Mouse (Mus musculus) liver, embryonic 14.5 days (tissue): ENCODE measurements at regions not wholly inside any gene's neighbourhood (a gene's known extent, or its start where the extent isn't known, plus 50 kb on each side); places are given as distances from the start of the nearest gene placed in this dataset.

Experiments used
- ATAC-seq: fragments of 200-750 bp; cut with Nextera tagmentation; 2 replicates; pipeline ENCODE4 v1.8.0; 2017; ENCODE audit warnings: moderate number of reproducible peaks, mild to moderate bottlenecking, moderate library complexity; ENCODE audit not compliant: insufficient read depth
- DNase-seq, 3 experiments: peaks; one replicate each; pipeline ENCODE4 v3.0.0-alpha.2; 2012 to 2013; ENCODE audit warnings: low read depth in 3 of 3, low spot score in 3 of 3
- H3K27ac ChIP-seq: fragments of 300-500 bp; sonication (generic); 2 replicates; pipeline ENCODE4 v1.5.1; 2014; ENCODE audit warnings: moderate library complexity, mild to moderate bottlenecking, control low read depth, inconsistent platforms
- H3K27me3 ChIP-seq: fragments of 300-500 bp; sonication (generic); 2 replicates; pipeline ENCODE4 v1.6.1; 2014; ENCODE audit warnings: mild to moderate bottlenecking, low read length, moderate library complexity; ENCODE audit not compliant: control insufficient read depth, insufficient read depth
- H3K36me3 ChIP-seq: fragments of 300-500 bp; sonication (generic); replicated peaks from 2 replicates; pipeline ENCODE4 v1.6.1; 2014; ENCODE audit warnings: low read depth; ENCODE audit not compliant: control insufficient read depth, insufficient read depth
- H3K4me1 ChIP-seq, 2 experiments: fragments of 200-500 bp in 1 of 2; fragments of 300-500 bp in 1 of 2; sonication (generic) in 1 of 2; replicated peaks; 2 replicates each; pipeline ENCODE4 v1.6.1; 2012 to 2014; ENCODE audit warnings: antibody characterized with exemption in 1 of 2, inconsistent platforms in 1 of 2, low read length in 1 of 2; ENCODE audit not compliant: control insufficient read depth in 2 of 2, insufficient read depth in 2 of 2
- H3K4me2 ChIP-seq: fragments of 300-500 bp; sonication (generic); 2 replicates; pipeline ENCODE4 v1.6.1; 2014; ENCODE audit warnings: low read depth, mild to moderate bottlenecking, control low read depth, moderate library complexity
- H3K4me3 ChIP-seq, 2 experiments: fragments of 200-500 bp in 1 of 2; fragments of 300-500 bp in 1 of 2; sonication (generic) in 1 of 2; 2 replicates each; pipeline ENCODE4 v1.5.1; 2012 to 2014; ENCODE audit warnings: low read depth in 2 of 2, low read length in 2 of 2, mild to moderate bottlenecking in 2 of 2, control low read depth in 1 of 2, inconsistent platforms in 1 of 2, moderate library complexity in 1 of 2; ENCODE audit not compliant: insufficient read depth in 1 of 2
- H3K9ac ChIP-seq: fragments of 300-500 bp; sonication (generic); replicated peaks from 2 replicates; pipeline ENCODE4 v1.6.1; 2014; ENCODE audit warnings: mild to moderate bottlenecking, control low read depth, moderate library complexity
- H3K9me3 ChIP-seq: fragments of 300-500 bp; sonication (generic); 2 replicates; pipeline ENCODE4 v1.6.1; 2016; ENCODE audit warnings: low read length, mixed read lengths; ENCODE audit not compliant: control insufficient read depth
- CTCF ChIP-seq: IDR thresholded peaks from 2 replicates; pipeline ENCODE4 v1.5.1; 2016; ENCODE audit warnings: antibody characterized with exemption, low read depth, control low read depth
- EP300 ChIP-seq: IDR thresholded peaks from 2 replicates; pipeline ENCODE4 v1.6.1; 2016; ENCODE audit warnings: antibody characterized with exemption, low read depth
- WGBS: fragments of 180-500 bp; shearing (Covaris S2); extraction: QIAGEN DNeasy Blood & Tissue Kit; methylation state at CpG from one replicate; pipeline ENCODE4 v1.1.7; 2014; ENCODE audit not compliant: insufficient replicate concordance; 5-methylcytosine and 5-hydroxymethylcytosine counted together

DNA sequence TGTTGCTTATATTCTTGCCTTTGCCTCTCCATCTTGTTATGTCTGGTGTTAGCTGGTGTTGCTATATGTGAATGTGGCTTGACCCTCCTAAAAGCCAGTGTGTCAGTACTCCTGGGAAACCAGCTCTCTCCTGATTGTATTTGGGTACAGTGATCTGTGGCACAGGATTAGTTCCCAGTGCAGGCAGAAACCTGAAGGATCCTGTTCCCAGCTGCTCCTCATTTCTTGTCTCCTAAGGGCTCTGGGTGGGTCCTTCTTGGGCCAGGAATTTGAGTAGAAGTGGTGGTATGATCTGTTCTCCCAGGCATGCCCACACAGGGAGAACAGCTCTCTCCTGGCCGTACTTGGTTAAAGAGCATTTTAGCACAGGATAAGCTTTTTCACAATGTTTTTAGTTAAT is 286.2 kb upstream of the Cypt12 start:
- TF ChIP-seq EP300: no peak
- no peak for TF ChIP-seq CTCF
- Histone ChIP-seq H3K4me1 (no peaks in the 10 kb centered on the region), H3K9ac (no peak overlapping the region), H3K27ac (no peak overlapping the region), H3K27me3 (no peaks in the 10 kb centered on the region), H3K9me3 (no peaks in the 10 kb centered on the region), H3K4me2 (no peak overlapping the region), H3K36me3 (no peaks in the 10 kb centered on the region), H3K4me3 (no peak overlapping the region)
- ATAC-seq (no peak), DNase-seq (no peak)
- WGBS: 53% methylated on average over 1 of the region's 1 CpGs

DNA sequence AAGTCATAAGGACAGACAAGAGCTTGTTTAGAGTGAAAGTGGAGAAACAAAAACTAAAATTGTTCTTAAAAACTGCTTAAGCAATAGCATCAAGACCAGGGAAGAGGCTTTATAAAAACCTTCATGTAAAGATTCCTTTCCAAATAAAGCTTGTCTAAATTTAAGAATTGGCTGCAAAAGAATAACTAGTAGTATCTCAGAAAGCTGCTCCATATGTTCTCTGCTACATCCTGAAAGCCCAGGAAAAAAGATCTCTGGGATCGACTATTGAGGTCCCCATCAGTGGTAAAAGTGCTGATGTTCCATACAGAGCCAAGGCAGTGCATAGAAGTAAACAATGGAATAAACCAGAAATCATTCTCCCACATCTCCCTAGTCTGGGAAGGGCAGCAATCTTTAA is 281.2 kb upstream of the Cypt12 start:
- Histone ChIP-seq H3K9me3 (no peaks in the 10 kb centered on the region), H3K4me2 (no peak overlapping the region), H3K27me3 (no peaks in the 10 kb centered on the region), H3K4me1 (no peaks in the 10 kb centered on the region), H3K36me3 (no peaks in the 10 kb centered on the region), H3K27ac (no peak overlapping the region), H3K4me3 (no peak overlapping the region), H3K9ac (no peak overlapping the region)
- DNase-seq: no peak
- ATAC-seq: no peak
- no peak for TF ChIP-seq CTCF
- TF ChIP-seq EP300: no peak
- WGBS: 55% methylated on average over 1 of the region's 1 CpGs

DNA sequence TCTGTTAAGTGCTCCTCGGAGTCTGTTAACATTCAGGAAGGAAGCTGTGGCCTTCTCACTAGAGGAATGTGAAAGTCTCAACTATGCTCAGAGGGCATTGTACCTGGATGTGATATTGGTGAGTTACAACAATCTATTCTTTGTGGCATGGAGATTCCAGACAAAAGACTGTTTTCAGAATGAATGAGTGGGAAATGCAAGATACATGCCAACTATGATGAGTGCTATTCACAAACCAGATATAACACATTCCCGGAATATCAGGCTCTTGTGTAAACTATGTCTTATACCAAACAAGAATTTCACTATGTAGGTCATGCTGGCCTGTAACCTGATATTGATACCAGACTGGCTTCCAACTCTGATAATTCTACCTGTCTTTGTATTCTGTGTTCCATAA is 279.4 kb upstream of the Cypt12 start:
- no peaks in the 10 kb centered on the region for H3K36me3 ChIP-seq
- ATAC-seq (no peak), DNase-seq (no peak)
- no peaks in the 10 kb centered on the region for H3K4me1 ChIP-seq
- H3K4me3 ChIP-seq: no peak overlapping the region
- no peak overlapping the region for H3K27ac ChIP-seq
- no peaks in the 10 kb centered on the region for H3K9me3 ChIP-seq
- WGBS: 38% methylated on average over 2 of the region's 2 CpGs
- H3K4me2 ChIP-seq: no peak overlapping the region
- no peaks in the 10 kb centered on the region for H3K27me3 ChIP-seq
- H3K9ac ChIP-seq: no peak overlapping the region
- TF ChIP-seq CTCF (no peak), EP300 (no peak)
